Mouse (Mus musculus): ENCODE data around the gene Rai1.

DNA sequence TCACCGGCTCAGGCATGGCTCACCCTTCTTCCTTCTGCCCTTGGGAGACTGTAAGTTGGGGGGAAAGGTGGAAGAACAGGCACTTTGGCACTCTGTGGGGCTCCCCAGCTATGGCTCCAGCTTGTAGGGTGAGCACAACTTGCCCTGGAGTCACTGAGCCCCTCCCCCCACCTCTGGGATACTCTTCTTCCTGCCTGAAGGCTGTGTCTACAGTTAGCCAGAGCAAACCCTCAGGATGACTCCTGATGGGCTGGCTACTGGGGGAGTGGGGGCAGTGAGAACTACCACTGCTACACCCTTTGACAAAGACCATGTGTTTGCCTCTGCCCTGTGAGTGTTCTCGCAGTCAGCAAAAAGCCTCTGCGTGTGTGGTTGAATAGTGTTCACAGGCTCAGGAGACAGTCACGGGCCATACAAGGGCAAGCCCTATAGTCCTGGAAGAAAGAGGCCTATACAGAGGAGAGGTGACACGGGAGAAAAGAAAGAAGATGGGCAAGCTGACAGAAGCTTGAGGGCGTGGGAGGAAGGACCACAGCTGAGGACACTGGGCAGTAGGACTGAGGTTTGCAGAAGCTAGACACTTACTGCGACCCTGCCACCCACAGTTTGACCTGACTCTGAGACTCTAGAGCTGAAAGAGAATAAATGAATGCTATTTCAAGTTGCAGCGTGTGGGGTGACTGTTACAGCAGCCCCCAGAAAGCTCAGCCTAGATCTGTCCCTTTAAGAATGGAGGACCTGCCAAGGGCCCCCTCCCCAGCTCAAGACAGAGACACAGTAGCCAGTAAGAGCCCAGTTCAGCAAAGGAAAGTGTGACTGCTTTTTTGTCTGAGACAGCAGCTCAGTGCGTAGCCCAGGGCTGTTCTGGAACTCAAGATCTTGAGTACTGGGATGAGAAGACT, 9.7 kb upstream of the Rai1 start:
- TF ChIP-seq CTCF (IDR thresholded peaks at IDR 0.05; ENCODE audit: borderline replicate concordance, control insufficient read depth, extremely low read depth, insufficient read depth, low read length, poor library complexity) (no peak), POLR2A (IDR thresholded peaks at IDR 0.05; ENCODE audit: control insufficient read depth, extremely low read depth, insufficient read depth, low read length, poor library complexity) (no peak)

All from thymus, adult 2 months (tissue).